Mouse (Mus musculus) neutrophil, adult 5-6 weeks (primary cell): ENCODE results near the gene Prpf6. TPM values are rescaled to one million over a fixed set of nuclear protein-coding genes. Genes with fewer than 3 reads are reported as not detected.
A peak's percentile ranks its signal among the peaks of the same experiment; 100 is the strongest.

ENCODE experiments used
- ATAC-seq: fragments of 151-379, 151-347 bp; 2 replicates; pipeline ENCODE4 v1.8.0; 2017; ENCODE audit warnings: mild to moderate bottlenecking, moderate TSS enrichment; ENCODE audit not compliant: insufficient number of reproducible peaks, poor library complexity, low FRiP score, severe bottlenecking; ENCODE audit errors: extremely low read depth
- total RNA-seq: library from RNA; stranded (forward); fragments of 200-1000 nt; gene quantifications from 2 replicates; pipeline ENCODE4 v1.2.3, GENCODE M21; 2017

Gene Prpf6
- total RNA-seq, 1 experiment from 2014 or later = 103 TPM

DNA sequence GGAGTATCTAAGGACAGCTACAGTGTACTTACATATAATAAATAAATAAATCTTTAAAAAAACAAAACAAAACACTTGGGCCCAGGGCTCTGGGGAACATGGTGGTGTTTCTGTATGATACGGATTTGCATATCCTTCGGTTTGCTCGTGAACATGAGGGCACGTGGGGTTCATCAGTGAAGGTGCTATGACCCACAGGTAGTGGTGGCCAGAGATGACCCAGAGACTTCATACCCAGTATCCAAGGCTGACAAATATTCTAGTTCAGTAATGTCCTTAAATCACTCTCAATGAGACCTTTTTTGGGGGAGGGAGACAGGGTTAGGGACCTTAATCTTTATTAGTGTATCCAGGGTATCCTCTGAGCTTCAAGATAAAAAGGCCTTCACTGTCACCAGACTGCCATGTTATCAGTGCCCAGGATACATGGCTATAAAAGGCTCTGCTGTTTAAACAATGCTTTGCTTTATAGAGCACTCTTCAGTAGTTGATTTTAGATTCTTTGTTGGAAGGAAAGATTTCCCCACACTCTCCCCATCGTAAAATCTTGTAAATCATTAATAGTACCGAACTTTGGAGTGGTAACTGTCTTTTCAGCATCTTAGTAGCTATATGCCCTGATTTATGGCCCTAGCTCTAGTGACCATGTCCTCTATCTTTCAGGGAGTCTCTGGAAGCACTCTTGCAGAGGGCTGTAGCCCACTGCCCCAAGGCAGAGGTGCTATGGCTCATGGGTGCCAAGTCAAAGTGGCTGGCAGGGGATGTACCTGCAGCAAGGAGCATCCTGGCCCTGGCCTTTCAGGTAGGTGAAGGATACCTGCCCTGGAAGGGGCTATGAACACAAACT is 55.2 kb downstream of the Prpf6 start:
- ATAC-seq = no peak

DNA sequence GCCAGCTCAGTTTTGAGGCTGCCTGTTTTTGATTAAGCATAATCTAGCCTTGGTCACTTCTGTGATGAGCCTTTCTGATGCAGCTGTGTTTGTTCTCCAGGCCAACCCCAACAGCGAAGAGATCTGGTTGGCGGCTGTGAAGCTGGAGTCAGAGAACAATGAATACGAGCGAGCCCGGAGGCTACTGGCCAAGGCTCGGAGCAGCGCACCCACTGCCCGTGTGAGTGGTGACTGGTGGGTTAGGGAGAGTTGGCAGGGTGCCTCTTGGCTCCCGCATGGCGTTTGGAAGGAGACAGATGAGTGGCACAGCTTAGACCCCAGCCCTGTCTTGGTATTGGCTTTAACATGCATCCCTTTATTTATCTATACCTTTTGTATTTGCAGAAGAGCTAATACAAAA is 57.3 kb downstream of the Prpf6 start:
- ATAC-seq = no peak

DNA sequence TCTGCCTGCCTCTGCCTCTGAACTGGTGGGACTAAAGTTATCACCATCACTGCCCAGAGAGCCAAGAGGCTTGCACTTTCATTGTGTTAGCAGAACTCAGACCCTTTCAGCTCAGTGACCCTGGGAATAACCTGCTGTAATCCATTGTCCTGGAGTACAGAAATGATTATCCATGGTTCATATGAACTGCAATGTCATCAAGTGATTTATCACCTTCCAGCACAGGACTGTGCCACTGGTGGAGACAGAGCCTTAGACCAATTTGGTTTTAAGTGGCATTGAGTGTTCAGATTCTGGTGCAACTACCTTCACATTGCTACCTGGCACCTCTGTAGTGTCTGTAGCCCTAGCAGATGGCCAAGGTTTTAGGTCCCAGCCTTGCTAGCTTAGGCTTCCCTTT is 61.4 kb downstream of the Prpf6 start:
- no peak for ATAC-seq

DNA sequence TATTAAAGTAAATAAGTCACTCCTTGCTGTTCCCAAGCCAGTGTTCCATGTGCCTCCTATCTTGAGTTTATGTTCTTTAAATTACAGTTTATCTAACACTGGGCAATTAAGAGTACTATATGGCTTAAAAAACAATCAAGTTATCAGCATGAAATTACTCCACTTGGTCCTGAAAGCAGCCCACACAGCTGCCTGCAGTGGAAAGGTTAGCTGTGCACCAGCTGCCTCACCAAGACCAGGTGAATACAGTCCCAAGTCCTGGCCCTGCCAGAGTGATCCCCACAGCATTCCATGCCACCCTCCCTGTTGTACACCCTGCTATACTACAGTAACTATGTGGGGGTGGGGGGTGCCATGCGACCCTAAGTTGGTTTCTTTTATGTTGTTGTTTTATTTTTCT is 61.9 kb downstream of the Prpf6 start:
- ATAC-seq = no peak

DNA sequence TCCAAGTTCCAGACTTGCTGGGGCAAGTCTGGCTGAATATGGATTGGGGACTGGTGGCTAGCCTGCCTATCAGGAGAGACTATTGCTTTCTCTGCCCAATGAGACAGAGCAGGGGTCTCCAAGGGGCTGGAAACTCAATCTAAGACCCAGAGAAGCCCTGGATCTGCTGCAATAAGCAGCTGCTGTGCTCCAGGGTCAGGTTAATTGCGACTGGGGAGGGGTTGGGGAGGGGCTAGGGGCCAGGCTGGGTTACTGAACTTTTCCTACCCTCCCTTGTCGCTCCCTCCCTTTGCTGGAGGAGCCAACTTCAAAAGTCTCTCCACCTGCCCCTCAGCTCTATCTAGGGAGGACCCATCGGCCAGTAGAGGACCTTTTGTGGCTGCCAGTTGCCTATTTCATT is 65.1 kb downstream of the Prpf6 start, which contains the start of gene Gm29797:
Gm29797 (plus strand) TSS at position 301 of the 400 bp plus-strand sequence.
- ATAC-seq = no peak

DNA sequence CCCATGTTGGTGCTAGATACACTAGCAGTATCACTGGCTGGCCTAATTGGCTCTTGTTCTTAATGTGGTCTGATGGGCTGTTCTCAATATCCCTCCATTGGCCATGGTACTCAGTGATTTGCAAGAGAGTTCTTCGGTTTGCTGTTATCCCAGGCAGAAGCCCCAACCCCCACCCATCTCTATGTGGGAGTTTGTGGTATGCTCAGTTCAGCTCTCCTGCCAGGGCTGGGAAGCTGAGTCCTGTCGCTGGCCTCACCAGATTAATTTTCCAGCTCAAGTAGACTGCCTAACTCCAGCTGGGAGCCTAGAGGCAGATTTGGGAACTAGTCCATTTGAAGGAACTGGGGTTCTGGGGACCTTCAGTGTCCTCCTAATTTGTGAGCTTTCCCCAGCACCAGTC is 65.8 kb downstream of the Prpf6 start:
- no peak for ATAC-seq

DNA sequence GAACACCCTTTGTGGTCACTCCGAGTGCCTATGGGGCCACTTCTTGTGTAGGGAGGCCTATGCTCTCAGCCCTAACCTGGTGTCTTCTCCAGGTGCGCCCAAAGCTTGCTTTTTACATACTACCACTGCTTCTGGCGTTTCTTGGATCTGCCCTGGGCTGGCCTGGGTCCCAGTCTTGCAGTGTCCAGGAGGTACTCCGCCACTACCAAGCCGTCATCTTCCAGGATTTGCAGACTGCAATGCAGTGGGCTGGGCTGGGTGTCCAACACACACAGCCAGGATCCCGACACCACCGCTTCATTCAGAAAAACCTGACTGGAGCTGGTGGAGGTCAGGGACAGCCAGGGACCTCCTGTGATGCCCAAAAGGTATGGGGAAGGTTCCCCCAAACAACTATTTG is 66.9 kb downstream of the Prpf6 start:
- no peak for ATAC-seq

DNA sequence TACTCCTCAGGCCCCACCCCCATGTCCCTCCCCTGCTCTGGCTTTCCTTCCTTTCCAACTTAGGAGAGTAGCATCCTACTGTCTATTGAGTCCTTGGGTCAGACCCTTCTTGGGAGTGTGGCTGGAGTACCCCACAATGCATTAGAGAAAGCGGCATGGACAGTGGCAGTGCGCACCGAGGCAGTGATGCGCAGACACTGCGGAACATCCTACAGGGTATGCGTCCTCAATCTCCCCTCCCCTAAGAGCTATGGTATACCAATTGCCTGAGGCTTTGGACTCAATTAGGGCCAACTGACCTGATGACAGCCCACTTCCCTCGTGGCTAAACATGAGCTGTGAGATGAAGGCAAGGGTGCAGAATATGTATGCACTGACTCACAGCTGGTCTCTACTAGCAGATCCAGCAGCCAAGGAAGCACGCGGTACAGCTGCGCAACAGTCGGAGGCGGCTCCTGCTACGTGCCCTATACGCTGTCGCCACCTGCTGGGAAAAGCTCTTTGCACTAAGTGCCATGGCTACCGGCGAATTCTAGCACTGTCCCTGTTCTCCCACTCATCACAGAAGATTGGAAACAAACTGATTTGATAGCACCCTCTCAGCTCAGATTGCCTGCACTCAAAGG is 67.4 kb downstream of the Prpf6 start:
- peak; percentile 43 for ATAC-seq

DNA sequence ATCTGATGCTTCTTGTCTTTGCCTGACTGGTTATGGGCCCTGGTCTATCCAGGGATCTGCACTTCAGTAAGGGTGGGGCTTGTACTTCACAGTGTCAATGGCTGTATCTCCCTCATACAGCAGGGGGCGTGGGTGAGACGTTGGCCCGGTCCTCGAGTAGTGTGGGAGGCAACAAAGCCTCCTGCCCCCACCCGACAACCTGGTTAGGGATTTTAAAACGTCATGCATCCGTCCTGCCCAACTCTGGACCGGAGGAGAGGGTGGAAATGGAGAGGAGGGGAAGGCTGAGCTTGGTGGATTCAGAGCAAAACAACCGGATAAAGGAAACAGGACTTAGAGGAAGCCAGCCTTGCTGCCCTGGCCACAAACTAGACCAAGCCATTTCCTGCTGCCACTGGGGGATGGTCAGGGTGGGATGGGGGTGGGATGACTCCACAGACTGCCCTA is 68.0 kb downstream of the Prpf6 start:
- peak; percentile 86 for ATAC-seq

DNA sequence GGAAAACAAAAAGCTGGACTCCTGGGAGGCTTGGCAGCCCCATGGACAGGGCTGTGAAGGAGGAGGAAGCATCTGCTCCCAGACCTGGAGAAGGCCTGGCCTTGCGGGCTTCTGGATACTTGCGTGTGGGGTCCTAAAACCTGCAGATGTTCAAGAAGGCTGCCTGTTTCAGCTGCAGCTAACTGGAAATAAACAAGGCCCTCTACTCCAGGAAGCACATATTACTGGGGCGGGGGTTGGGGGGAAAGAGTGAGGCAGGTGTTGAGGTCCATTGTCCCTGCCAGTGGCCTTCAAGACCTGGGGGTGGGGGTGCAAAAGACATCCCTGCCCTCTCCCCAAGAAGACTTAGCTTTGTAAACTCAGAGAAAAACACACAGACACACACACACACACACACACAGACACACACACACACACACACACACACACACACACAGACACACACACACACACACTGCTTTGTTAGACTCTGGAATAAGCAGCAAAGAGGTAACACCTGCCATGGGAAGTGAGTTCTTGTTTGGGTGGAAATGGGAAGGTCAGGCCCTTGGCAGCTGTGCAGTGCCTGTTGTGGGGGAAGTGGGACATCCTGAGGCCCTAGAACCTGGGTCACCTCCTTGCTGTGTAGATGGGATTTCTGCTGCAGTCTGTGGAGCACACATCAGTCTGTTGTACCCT is 71.1 kb downstream of the Prpf6 start:
- no peak for ATAC-seq

DNA sequence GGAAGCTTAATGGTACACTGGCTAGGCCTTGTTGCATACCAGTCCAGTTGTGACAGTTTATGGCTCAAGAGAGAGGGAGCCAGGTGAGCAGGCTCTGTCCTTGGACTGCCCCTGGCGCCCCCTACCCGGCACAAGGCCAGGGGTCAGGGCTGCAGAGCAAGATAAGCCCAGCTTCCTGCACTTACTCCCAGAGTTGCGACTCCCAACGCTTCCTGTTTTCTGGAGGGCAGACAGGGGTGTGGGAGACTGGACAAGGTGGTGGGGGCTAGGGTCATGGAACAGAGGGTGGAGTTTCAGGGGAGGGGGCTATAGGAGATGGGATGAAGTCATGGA is 71.6 kb downstream of the Prpf6 start:
- ATAC-seq = no peak

DNA sequence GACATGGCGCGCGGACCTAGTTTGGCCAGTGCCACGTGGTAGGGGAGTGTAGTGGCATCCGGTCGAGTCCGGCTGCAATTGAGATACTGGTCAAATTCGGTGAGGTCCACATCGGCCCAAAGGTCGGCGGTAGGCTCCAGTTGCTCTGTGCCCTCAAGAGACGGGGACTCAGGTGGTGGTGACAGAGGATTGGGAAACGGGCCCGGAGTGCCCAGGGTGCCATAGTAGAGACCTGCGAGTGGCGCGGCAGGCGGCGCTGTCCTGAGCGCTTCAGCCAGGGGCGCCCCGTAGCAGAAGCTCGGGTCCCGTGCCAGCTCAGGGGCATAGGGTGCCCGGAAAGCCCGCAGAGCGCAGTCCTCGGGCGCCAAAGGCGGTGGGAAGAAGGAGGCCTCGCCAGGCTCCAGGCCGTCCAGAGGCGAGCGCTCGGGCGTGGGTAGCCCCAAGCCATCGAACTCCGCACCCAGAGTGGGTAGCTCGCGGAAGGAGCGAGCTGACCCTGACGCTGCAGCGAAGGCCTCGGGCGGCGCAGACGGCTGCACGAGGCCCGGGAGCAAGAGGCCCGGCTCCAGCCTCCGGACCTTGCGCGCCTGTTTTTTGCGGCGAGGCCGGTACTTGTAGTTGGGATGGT is 78.7 kb downstream of the Prpf6 start:
- no peak for ATAC-seq

DNA sequence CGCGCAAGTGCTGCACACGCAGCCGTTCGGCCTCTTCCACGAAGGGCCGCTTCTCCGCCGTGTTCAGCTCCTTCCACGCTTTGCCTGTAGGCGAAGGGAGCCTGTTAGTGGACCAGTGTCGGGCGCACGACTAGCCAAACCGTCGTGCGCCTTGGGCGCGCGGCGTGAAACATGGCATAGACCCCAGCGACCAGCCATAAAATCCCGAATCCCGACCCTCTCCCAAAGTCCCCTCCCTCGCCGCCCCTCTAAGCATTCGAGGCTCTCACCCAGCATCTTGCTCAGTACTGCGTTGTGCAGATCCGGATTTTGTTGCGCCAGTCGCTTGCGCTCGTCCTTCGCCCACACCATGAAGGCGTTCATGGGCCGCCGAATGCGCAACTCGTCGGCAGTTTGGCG is 79.2 kb downstream of the Prpf6 start:
- no peak for ATAC-seq

DNA sequence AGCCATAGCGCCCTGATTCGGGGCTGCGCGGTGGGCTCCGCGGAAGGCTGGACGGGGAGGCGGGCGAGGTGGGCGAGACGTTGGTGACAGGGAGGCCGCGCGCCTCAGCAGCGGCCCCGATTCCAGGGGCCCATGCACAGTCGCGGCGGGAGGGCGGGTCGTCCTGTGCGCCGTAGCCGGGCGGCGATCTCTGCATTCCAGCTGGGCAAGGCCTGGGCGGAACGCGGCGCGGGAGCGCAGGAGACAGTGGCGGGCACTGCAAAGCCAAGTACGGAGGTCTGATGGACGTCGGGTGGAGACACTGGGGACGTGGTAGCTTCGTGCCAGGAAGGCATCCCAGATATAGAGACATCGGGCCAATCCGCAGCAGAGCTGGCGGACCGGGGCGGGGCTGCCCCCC is 79.7 kb downstream of the Prpf6 start, which contains the start of gene Sox18:
Sox18 (minus strand) TSS at position 315 of the 400 bp plus-strand sequence.
- no peak for ATAC-seq

DNA sequence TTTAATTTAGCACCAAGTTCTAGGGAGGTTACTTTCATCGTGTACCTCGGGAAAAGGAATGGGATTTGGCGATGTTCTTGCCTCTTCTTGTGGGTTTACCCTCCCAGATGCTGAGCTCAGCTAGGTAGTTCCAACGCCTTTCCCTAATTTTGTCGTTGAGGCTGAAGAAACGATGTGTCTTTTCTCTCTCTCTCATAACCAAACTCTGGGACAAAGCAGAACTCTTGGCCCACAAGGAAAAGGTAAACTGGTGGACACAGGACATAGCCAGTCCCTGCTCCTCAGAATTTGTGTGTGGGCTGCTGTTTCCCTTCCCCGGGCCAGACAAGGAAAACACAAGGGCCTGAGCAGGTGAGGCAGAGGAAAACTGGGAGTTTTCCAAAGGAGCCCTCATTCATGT is 80.3 kb downstream of the Prpf6 start:
- no peak for ATAC-seq

DNA sequence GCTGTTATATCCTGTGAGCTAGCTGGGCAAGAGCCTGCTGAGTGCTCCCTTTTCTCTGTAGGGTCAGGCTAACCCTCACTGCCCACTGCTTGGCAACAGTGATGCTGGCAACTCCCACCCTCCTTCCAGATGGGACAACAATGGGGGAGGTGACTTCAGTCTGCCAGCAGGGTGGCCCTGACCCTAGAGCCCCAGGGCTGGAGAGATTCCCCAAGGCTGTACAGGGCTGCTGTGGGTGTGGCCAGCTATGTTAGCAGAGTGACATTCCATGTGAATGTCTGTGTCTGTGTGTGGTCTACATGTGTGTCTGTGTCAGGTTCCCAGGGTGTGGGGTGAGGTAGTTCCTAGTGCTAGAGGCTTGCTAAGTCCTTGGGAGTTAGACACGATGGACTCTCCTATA is 81.8 kb downstream of the Prpf6 start:
- no peak for ATAC-seq

DNA sequence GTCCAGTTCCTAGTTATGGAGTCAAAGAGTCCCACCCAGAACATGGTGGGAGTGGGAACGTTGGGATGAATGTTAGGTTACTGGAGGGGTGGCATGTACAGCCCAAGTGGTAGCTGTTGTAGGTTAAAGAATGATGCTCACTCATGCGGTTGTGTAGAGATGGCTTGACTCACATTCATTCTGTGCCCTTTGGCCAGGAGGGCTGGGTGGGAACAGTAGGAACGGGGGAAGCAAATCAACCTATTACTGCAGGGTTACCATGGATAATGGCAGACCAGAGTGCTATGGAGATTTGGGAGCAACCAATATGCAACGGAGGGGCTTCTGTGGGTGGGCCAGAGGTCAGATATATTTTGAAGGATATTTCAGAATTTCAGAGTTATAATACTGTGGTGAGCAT is 83.3 kb downstream of the Prpf6 start:
- no peak for ATAC-seq

DNA sequence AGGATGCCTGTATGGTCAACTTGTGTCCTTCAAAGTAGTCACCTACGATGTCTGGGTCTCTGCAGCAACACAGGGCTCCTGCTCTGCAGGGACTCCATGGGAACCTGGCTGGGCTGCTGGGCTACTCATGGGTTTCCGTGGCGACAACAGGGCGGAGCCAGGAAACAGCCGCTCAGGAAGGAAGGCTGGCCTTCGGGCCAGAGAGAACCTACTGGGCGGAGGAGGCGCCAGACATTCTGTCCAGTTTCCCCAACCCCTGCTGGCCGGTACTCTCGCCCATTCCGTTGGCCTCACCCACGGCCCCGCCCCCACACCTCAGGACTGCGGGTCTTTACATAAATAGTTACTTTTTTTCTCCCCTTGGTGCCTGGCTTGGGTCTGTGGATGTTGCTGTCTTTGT is 83.8 kb downstream of the Prpf6 start:
- 0 out of 2 replicates have a peak, but pooled peaks have one; percentile 24 for ATAC-seq

DNA sequence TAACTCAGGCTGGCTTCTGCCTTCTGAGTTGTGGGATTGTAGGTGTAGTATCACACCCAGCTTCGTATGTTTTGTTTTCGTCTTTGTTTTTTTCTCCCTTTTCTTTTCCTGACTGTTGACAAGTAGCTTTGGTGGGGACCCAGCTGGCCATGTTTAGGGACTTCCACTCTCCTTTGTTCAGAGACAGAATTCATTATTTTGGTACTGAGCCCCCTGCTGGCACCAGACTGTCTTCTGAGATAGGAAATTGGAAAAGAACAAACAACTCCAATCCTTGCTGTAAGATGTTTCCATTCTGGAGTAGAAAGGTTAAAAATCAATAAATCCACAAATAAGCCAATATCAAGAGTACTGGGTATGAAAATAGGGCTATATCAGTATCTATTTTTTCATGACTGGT is 84.8 kb downstream of the Prpf6 start:
- no peak for ATAC-seq
